Mouse (Mus musculus) spleen, postnatal 10 days (tissue): ENCODE measurements around the gene Tns1.
A peak's percentile ranks its signal among the peaks of the same experiment; 100 is the strongest.

Source experiments
- DNase-seq, 2 experiments: peaks; one replicate each; pipeline ENCODE4 v3.0.0; 2021 to 2022; ENCODE audit warnings: low spot score in 2 of 2

Tns1 gene

DNA sequence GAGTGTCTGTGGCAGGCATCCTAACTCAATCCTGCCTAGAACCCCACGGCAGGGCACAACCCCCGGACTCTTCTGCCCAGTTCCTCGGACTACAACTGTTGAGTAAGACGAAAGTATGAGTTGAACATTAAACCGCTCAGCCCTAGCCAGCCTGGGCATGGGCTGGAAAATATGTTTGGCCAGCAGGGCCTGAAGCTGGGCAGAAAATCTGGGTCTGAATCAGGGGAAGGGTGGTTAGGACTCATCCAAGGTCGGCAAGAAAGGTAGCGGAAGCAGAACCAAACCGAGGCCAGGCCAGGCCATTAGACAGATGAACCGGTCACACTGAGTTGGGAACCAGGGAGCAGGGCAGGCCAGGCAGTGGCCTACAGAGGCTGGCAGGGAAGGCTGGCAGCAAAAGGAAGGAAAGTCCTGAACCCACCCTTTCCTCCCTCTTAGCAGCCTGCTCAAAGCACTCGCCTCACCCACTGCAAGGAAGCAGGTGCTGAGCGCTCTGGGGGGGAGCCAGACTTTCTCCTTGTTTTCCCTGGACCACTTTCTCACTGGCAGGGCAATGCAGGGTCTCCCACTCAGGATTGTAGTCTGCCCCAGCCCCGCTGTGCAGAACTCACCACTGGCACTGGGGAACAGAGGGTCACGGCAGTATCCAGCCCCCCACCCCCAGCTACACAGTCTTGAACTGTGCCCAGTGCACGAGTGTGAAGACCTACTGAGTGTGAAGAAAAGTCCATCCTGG is 110.8 kb downstream of the Tns1 start:
- DNase-seq = no peak

DNA sequence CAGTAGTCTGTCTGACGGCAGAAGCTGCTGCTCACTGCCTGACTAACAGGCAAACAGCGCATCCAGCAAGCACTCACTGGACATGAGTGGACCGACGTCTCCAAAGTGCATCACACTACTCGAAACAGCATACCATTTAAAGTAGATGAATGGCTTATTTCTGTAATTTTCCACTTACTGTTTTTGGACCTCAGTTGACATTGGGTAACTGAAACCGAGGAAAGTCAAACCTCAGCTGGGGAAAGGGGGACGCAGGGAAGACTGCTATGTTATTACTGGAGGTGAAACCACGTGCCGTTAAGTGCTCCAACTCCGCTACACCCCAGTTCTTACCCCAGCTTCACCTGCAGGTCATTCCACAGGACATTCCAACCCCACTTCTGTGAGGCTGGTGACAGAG is 111.5 kb downstream of the Tns1 start:
- DNase-seq = no peak

DNA sequence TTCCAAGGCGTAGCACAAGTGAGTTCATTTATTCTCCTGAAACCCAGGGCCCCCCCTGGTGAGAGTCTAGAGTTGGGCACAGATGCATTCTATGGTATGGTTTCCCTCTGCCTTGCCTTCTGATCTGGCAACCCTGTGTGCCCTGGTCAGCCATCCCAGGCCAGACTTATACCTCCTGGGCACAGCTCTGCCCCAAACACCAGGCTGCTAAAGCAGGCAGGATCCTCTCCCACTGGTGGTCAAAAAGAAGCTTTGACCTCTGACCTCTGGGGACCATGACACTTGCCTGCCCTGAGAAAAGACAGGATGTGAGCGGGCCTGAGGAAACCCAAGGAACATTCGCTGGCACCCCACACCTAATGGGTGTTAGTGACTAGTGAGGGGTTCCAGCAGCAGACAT is 114.8 kb downstream of the Tns1 start:
- DNase-seq = no peak

DNA sequence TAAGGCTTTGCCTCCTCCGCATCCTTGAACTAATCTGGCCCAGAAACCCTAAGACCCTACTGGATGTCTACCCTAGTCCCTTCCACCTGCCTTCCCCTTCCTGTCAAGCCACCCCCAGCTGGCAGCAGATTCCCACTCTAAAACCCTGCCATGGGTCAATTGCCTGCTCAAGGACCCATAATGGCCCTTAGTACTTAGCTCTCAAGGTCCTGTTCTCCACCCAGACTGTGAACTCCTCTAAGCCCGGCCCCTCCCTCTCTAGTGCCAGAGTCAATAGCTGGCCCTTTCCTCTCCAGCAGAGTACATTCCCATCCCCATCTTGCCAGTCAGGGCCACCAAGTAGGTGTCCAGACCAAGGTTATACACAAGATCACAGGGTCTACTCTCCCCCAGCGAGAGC is 115.3 kb downstream of the Tns1 start:
- no peak for DNase-seq

DNA sequence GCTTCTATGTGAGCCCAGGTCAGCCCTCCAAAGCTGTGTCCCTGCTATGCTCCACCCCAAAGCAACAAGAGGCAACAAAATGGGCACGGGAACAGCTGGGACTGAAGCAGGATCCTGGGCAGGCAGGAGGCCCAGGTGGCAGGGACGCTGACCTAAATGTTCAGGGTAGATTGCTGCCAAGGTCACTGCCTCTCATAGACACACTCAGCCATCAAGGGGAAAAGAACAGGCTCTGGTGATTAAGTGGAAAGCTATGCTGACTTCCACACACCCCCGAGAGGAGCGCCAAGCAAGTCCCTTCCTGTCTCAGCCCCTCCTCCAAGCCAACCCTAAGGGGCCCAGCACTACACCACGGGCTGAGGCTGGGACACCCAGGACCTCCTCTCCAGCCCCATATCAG is 115.8 kb downstream of the Tns1 start:
- DNase-seq = no peak

DNA sequence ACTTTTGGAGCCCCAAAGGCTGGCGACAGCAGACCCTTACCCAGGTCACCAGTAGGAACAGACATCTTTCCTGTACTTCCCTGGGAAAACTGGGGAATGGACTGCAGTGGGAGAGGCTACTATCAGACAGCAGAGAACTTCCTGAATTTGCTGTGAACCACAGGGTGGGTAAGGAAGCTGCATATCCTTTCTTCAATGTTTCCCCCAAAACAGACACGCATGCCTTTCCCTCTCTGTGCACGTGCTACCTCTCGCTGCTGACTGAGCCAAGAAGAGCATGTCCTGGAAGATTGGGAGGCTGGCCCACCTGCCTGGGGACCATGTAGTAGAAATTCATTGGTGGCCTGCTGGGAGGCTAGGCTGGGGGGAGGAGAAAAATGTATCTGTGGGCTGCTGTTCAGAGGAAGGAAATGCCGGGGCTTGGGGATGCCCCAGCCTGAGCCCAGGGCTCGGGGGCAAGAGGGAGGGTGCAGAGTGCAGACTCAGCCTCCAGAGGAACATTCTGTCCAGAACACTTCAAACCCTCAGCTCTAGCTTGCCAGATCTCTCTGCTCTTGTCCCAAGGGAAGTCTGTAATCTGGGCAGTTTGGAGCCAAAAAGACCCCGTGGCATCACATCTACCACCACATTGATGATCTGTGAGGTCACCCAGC is 116.7 kb downstream of the Tns1 start:
- peak in 1 of 2 experiments; percentile 38 for DNase-seq

DNA sequence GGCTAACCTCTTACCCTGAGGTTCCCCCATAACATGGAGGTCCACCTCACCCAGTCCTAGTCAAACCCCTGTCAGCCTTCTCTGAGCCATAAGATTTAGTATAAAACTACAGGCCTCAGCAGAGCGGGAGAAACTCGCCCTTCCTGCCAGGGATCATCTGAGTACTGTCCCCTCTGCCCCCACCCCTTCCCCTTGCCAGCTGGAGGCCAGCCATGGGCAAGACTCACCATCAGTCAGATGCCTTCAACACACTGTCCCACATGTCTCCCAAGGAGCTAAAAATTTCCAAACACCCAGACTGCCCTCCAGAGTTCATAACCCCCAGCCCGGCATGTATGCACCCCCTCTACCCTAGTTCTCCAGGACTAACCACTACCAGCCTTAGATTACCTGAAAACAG is 119.2 kb downstream of the Tns1 start:
- DNase-seq = no peak

DNA sequence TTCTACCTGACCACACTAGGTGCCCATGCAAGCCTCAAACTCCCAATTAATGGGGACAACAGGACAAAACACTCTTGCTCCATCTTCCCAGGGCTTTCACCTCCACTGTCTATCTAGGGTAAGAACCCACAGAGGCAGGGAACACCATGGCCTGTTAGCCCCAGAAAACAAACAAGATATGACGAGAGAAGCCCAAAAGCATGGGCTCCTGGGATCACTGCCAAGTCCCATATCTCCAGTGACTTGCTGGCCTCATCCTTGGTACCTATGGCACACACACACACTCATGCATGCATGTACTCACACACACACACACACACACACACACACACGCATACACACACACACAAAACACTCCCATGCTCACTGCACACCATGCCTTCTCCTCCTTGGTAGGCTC is 120.5 kb downstream of the Tns1 start:
- no peak for DNase-seq

DNA sequence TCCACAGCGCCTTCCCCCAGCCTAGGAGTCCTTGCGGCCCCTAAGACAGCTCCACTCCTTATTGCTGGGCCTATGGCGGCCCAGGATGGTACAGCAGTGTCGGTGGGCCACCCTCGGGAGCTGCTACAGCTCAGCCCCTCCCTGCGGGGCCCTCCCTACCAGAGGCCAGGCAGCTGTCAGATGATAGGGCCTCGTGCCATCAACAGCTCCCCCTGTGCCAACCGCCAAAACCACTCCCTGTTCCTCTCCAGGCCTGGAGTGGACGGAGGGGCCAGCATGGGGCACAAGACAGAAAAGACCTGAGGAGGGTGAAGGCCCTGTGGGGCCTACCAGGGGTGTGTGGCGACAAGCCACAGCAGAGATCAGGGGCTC is 122.8 kb downstream of the Tns1 start:
- peak; percentile 64 to 81 for DNase-seq

DNA sequence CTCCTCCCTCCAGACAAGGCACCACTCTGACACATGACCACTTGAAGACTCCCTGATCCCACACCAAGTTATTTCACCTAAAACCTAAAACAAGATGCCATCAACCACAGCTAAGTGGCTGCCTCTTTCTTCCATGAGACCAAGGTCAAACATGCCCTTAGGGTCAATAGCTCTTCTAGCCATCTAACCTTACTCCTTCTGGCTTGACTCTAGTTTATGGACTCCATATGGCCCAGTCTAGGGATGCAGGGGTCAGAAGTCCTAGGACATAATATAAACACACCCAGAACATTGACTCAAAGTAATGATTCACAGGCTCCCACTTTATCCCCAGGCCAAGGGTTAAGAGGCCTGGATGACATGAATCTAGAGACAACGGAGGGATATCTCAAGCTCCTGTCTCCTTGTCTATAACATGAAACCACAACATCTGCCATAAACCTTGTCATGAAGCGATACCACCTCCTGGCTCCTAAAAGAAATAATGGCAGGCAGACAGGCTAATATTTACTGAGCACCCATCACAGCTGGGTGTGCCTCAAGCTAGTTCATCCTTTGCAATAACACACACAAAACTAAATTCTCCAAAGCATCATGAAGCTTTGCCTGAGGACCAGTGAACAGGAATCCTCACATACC is 123.3 kb downstream of the Tns1 start:
- DNase-seq = peak in 1 of 2 experiments; percentile 29

DNA sequence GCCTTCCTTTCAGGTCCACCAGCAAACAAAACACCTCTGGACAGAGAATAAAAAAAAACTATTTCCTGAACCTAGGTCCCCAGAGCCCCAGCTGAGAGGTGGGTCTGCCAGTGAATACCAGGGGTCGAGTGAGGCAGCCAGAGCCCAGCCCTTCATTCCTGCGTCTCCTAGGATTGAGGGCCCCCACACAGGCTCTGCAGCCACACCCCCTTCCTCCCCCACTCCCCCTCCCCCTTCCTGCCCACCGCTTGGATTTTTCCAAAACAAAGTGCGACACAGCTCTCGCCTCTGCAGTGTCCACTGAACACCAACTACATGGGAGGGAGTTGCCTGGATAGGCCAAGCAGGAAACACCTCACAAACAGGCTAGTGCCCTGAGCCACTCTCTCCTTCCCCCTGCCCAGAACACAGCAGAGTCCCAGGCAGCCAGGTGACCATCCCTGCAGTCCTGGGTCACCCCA is 124.0 kb downstream of the Tns1 start:
- DNase-seq = peak in 1 of 2 experiments; percentile 26

DNA sequence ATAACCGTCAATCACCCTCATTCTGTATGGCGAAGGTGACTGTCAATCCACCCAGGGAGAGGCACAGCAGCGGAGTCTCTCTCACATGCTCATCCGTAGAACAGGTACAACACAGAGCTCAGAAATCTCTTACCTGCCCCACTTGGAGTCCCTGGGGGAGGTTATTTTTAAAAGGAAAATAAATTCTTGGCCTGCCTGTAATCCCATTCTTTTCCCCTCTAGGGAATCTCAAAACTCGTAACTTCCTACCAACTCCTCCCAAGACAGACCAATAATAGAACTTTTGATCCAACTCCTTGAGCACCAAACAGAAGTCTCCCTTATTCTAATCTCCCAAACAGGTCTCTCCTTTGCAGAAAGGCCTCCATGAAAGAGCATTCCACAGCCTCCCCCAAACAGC is 124.7 kb downstream of the Tns1 start:
- no peak for DNase-seq

DNA sequence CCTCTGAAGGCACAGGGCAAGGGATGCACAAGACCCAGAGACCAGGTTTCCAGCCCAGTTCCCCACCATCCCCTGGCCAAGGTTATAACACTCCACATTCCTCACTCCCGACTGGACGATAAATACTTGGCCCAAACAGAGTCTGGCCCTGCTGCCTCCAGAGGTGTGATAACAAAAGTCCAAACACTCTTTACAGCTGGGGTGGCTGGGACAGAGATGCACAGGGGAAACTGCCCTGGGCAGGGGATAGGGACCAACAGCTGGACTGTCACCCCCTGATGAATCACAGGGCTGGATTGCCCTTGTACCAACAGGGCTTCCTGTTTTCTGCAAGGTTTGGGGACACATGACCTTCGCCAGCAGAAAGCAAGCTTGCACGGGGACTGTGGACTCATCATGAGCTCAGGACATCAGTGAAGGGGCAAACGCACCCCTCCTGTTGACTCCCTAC is 125.3 kb downstream of the Tns1 start:
- peak in 1 of 2 experiments; percentile 29 for DNase-seq

DNA sequence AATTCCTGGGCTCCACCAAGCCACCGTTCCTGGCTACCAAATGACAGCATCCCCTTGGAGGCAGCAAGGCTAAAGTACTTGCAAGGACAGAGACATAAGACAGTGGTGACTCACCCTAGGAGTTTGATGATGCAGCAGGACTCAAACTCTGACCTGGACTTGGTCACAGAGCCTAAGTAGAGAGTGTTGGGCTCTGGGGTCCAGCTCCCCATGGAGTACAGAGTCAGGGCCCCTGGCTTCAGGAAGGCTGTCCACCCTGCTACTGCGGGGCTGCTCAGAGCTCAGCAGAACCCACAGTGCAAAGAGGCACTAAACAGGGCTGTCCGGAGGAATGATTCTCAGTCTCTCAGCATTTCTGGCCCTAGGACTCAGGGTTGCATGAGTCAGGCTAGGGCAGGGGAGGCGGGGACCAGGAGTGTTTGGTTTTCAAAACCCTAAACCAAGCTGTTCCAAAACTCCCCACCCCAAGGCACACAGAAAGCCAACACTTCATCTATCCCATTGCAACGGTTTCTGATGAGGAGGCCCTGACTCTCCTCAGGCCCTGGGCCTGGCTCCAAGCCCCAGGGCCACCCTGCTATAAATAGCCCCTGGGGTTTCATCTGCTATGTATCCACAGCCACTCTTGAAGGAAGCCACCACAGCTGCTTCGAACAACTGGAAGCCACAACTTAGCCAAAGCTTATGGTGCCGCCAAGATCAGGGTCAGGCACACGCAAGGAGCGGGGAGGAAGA is 126.0 kb downstream of the Tns1 start:
- no peak for DNase-seq

DNA sequence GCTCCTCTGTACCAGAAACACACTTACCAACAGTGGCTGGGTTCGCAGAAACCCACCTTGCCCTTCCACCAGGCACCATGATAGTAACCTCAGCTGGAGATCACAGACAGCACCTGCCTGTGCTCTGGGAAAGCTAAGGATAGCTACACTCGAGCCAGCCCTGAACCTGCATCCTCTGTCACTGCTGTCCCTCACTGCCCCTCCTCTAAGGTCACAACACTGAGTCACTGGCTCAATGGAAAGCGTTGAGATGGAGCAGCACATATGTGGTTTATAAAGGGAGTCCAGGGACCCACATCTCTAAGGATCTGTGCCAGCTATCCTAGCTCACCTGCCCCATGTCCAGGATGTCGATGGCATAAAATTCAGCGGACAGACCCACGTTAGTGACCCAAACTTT is 126.9 kb downstream of the Tns1 start:
- no peak for DNase-seq

DNA sequence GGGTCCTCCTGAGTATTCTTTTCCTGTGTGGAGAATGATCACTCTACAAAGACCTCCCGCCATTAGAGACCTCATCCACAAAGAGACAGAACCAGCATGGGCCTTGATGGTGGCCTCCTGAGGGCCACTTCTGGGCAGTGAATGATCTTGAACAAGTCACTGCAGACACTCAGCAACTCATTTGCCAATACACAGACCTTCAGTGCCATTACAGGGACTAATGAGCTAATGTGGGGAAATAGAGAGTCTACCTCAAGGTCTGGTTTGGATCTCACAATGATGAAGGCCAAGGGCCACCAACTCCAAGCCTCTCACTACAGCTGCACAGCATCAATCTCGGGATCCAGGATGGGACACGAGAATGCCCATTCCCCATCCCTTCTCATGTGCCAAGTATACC is 127.6 kb downstream of the Tns1 start:
- no peak for DNase-seq

DNA sequence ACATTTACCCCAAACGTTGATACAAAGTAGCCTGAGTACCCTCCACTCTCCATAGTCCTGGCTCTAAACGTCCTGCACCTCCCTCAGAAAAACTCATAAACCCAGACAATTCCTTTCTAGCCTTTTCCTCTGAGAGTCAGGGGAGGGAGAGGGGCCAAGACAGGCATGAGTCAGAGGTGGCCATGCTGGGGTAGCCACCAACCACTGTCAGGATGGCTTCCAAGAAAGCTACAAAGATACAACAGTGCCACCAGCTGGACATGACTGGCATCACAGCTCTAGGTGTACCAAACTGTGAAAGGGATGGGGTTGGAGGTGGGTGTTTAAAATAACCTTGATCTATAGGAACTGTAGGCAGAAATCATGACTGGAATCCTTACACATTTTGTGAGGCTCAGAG is 128.0 kb downstream of the Tns1 start:
- peak; percentile 44 to 78 for DNase-seq

DNA sequence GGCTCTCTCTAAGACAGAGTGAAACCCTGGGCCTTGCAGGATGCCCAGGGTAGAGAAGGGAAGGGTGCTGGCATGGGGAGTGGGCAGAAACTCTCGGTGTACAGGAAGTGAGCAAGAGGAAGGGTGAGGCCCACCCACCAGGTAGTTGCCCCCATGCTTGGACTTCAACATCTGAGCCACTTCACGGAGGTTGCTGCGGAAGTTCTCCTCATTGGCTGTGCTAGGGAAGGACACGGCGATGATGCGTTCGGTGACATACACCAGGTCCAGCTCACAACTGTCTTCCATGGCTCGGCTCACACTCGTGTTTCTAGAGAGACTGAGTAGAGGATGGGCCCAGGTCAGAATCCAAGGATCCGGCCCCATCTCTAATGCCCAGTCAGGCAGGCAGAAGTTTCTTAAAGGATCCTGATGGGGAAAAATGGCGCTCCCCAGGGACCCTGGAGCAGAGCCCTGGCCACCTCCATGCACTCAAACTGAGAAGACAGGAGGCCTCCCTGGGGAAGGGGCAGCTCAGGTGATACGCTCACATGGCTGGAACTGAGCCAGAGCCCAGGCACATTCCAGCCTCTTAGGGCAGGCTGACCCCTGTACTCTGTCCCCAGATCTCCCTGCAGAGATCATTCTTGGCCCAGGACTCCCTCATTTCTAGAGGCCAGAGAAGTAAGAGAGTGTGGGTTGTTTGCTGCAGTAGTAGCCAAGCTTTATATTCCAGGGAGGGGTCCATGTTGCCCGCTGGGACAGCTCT is 129.0 kb downstream of the Tns1 start:
- DNase-seq = no peak

DNA sequence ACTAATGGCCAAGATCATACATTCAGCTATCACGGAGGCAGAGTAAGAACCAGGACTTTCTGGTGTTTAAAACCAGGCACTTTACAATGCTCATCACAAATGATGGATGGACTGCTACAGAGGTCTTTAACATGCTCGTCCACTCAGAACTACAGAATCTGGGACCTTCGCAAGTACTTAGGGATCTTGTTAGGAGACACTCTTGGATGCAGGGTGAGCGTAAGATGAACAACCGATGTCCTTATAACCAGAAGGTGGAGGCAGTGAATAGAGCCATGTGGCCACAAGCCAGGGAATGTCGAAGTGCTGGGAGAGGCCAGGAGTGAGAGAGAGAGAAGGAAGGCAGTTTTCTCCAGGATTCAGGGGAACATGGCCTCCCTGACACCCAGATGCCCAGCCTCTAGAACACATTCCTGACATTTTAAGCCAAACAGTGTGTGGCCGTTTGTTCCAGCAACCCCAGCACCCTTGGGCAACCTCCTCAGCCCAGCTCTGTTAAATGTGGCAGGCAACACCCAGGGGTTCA is 130.3 kb downstream of the Tns1 start:
- no peak for DNase-seq

DNA sequence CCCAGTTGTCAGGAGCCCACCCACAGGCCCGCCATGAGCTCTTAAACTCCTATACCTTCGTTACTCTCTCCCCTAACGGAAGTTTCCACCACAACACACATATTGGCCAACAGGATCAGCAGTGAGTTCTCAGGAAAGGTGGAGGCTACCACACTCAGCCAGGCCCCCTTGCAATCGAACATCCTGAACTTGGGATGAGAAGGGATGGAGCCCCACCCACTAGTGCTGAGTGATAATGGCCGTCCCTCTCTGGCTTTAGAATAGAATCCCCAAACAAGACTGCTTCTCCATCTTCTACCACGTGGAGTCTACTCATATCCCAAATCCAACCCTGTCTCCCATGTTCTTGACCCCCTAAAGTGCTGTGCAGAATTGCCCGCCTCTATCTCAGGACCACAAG is 131.0 kb downstream of the Tns1 start:
- DNase-seq = no peak

DNA sequence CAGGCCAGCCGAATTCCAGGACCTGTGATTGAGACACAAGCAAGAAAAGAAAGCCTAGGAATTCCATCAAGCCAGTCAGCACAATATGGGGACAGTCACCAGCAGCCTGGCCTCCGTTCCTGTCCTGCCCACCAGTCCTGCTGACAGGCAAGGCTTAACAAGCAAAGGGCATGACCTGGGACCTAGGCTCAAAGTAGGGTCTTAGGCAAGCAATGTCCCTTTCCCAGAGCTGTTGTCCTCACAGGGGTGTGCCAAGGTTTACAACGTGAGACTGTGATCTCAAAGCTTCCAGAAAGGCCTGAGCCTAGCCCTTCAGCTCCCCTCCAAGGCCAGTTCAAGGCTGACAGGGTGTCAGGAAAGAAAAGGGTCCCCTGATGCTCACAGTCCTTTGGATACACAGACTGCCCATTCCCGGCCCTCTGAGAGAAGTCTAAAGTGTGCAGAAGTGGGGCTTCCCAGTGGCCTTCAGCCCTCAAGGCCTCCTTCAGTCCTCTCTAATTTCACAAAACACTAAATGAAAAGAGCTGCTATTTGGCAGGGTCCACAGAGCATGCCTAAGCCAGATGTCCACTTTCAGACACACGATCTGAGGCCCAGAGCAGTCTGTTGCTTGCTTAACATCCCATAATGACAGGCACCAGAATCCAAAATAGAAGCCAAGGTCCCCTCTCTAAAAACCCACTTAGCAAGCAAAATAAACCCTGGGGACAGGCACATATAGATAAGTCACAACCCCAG is 131.9 kb downstream of the Tns1 start:
- no peak for DNase-seq
